Mouse (Mus musculus) kidney, embryonic 14.5 days (tissue): ENCODE measurements around the gene Gm10197. TPM values are rescaled to one million over a fixed set of nuclear protein-coding genes. Genes with fewer than 3 reads are reported as not detected.

Experiments used
- ATAC-seq: fragments of 200-750 bp; cut with Nextera tagmentation; 2 replicates; pipeline ENCODE4 v1.8.0; 2017; ENCODE audit warnings: moderate number of reproducible peaks, mild to moderate bottlenecking, moderate TSS enrichment, moderate library complexity; ENCODE audit not compliant: low FRiP score, low TSS enrichment
- H3K27ac ChIP-seq: fragments of 300-500 bp; sonication (generic); 2 replicates; pipeline ENCODE4 v1.5.1; 2014; ENCODE audit warnings: low read depth, mild to moderate bottlenecking, low read length, moderate library complexity, mixed read lengths
- H3K27me3 ChIP-seq: fragments of 300-500 bp; sonication (generic); 2 replicates; pipeline ENCODE4 v1.6.1; 2014; ENCODE audit warnings: mild to moderate bottlenecking, low read length; ENCODE audit not compliant: control insufficient read depth, insufficient read depth
- H3K36me3 ChIP-seq: fragments of 300-500 bp; sonication (generic); 2 replicates; pipeline ENCODE4 v1.6.1; 2014; ENCODE audit warnings: low read length, mixed read lengths; ENCODE audit not compliant: control insufficient read depth, insufficient read depth
- H3K4me1 ChIP-seq: fragments of 300-500 bp; sonication (generic); 2 replicates; pipeline ENCODE4 v1.6.1; 2014; ENCODE audit warnings: low read length, mixed read lengths; ENCODE audit not compliant: control insufficient read depth, insufficient read depth
- H3K4me2 ChIP-seq: fragments of 300-500 bp; sonication (generic); replicated peaks from 2 replicates; pipeline ENCODE4 v1.6.1; 2014; ENCODE audit warnings: low read depth, mild to moderate bottlenecking, low read length
- H3K4me3 ChIP-seq: fragments of 300-500 bp; sonication (generic); 2 replicates; pipeline ENCODE4 v1.5.1; 2014; ENCODE audit warnings: mild to moderate bottlenecking, low read length
- H3K9ac ChIP-seq: fragments of 300-500 bp; sonication (generic); 2 replicates; pipeline ENCODE4 v1.6.1; 2014; ENCODE audit warnings: low read depth, mild to moderate bottlenecking, low read length, moderate library complexity
- H3K9me3 ChIP-seq: fragments of 300-500 bp; sonication (generic); 2 replicates; pipeline ENCODE4 v1.6.1; 2016; ENCODE audit warnings: low read length; ENCODE audit not compliant: control insufficient read depth
- WGBS: fragments of 180-500 bp; shearing (Covaris S2); extraction: QIAGEN DNeasy Blood & Tissue Kit; methylation state at CpG from one replicate; pipeline ENCODE4 v1.1.7; 2014; 5-methylcytosine and 5-hydroxymethylcytosine counted together
- polyA plus RNA-seq: library from polyadenylated mRNA; unstranded; fragments of >200 nt; fragmentation: Nextera tagmentation; extraction: Ambion mirVana; gene quantifications from 2 replicates; pipeline ENCODE4 v1.2.1, GENCODE M21; 2014

The Gm10197 gene
- polyA plus RNA-seq, 1 experiment from 2014 or later: 3.2 TPM

GRCm38 (mm10) chr19:53355065-53355464, 16.5 kb downstream of the Gm10197 start:
- Histone ChIP-seq H3K27me3 (no peaks in the 10 kb centered on the region), H3K9me3 (no peaks in the 10 kb centered on the region), H3K4me1 (no peaks in the 10 kb centered on the region), H3K4me2 (no peak overlapping the region), H3K36me3 (no peaks in the 10 kb centered on the region; the same call in 1 of the 2 replicates), H3K4me3 (no peak overlapping the region), H3K9ac (no peak overlapping the region), H3K27ac (no peak overlapping the region)
- 89% methylated on average over 16 of the region's 16 CpGs for WGBS
- ATAC-seq: no peak

GRCm38 (mm10) chr19:53354271-53355000, 17.1 kb downstream of the Gm10197 start:
- 85% methylated on average over 7 of the region's 7 CpGs for WGBS
- Histone ChIP-seq H3K36me3 (no peaks in the 10 kb centered on the region; the same call in 1 of the 2 replicates), H3K4me2 (no peak overlapping the region), H3K4me1 (no peaks in the 10 kb centered on the region), H3K27me3 (no peaks in the 10 kb centered on the region), H3K27ac (no peak overlapping the region), H3K9ac (no peak overlapping the region), H3K4me3 (no peak overlapping the region), H3K9me3 (no peaks in the 10 kb centered on the region)
- no peak for ATAC-seq

GRCm38 (mm10) chr19:53353864-53354263, 17.7 kb downstream of the Gm10197 start:
- Histone ChIP-seq H3K4me1 (no peaks in the 10 kb centered on the region), H3K4me3 (no peak overlapping the region), H3K9ac (no peak overlapping the region), H3K36me3 (no peaks in the 10 kb centered on the region; the same call in 1 of the 2 replicates), H3K9me3 (no peaks in the 10 kb centered on the region), H3K4me2 (no peak overlapping the region), H3K27me3 (no peaks in the 10 kb centered on the region), H3K27ac (no peak overlapping the region)
- no peak for ATAC-seq
- 87% methylated on average over 7 of the region's 7 CpGs for WGBS

- ATAC-seq: no peak
- H3K27me3 ChIP-seq: no peaks in the 10 kb centered on the region
- no peaks in the 10 kb centered on the region; the same call in 1 of the 2 replicates for H3K36me3 ChIP-seq
- no peaks in the 10 kb centered on the region for H3K9me3 ChIP-seq
- H3K9ac ChIP-seq: no peak overlapping the region
- H3K4me2 ChIP-seq: no peak overlapping the region
- H3K27ac ChIP-seq: no peak overlapping the region
- no peak overlapping the region for H3K4me3 ChIP-seq
- peaks cover 17% of the 10 kb centered on the region; the same call in 1 of the 2 replicates for H3K4me1 ChIP-seq
- WGBS: 39% methylated on average over 14 of the region's 14 CpGs
These were observed 25.8 kb downstream of the Gm10197 start for GRCm38 (mm10) chr19:53345766-53346165.

- no peaks in the 10 kb centered on the region for H3K9me3 ChIP-seq
- H3K27me3 ChIP-seq: no peaks in the 10 kb centered on the region
- ATAC-seq: no peak
- H3K27ac ChIP-seq: no peak overlapping the region
- no peak overlapping the region for H3K4me2 ChIP-seq
- WGBS: 71% methylated on average over 16 of the region's 16 CpGs
- no peaks in the 10 kb centered on the region for H3K36me3 ChIP-seq
- no peak overlapping the region for H3K9ac ChIP-seq
- no peak overlapping the region for H3K4me3 ChIP-seq
- peaks cover 22% of the 10 kb centered on the region; the same call in 1 of the 2 replicates for H3K4me1 ChIP-seq
These were observed 27.5 kb downstream of the Gm10197 start for GRCm38 (mm10) chr19:53344062-53344461.

GRCm38 (mm10) chr19:53343174-53343881, 28.2 kb downstream of the Gm10197 start:
- Histone ChIP-seq H3K4me2 (no peak overlapping the region), H3K9ac (no peak overlapping the region), H3K4me3 (no peak overlapping the region), H3K27me3 (no peaks in the 10 kb centered on the region), H3K4me1 (peaks cover 22% of the 10 kb centered on the region; the same call in 1 of the 2 replicates), H3K36me3 (no peaks in the 10 kb centered on the region), H3K9me3 (no peaks in the 10 kb centered on the region), H3K27ac (no peak overlapping the region)
- no peak for ATAC-seq
- 70% methylated on average over 13 of the region's 13 CpGs for WGBS

- peak; percentile 37; the same call in 1 of the 2 replicates for ATAC-seq
- 16% methylated on average over 6 of the region's 6 CpGs for WGBS
- no peak overlapping the region for H3K4me2 ChIP-seq
These were observed 31.1 kb downstream of the Gm10197 start for GRCm38 (mm10) chr19:53340423-53340822.

GRCm38 (mm10) chr19:53335241-53335640, 36.3 kb downstream of the Gm10197 start:
- no peaks in the 10 kb centered on the region for H3K27me3 ChIP-seq
- no peak for ATAC-seq
- H3K4me2 ChIP-seq: no peak overlapping the region
- H3K36me3 ChIP-seq: peaks cover 30% of the 10 kb centered on the region; the same call in 1 of the 2 replicates
- 92% methylated on average over 9 of the region's 9 CpGs for WGBS
- peaks cover 3% of the 10 kb centered on the region; the same call in 1 of the 2 replicates for H3K9me3 ChIP-seq
- H3K9ac ChIP-seq: no peak overlapping the region
- no peak overlapping the region for H3K27ac ChIP-seq
- H3K4me3 ChIP-seq: no peak overlapping the region
- 0 out of 2 replicates have a peak, but pooled peaks cover 4% of the 10 kb centered on the region for H3K4me1 ChIP-seq

More at GRCm38 (mm10) chr19:53340423-53340822, 31.1 kb downstream of the Gm10197 start:
- H3K4me1 ChIP-seq: 0 out of 2 replicates have a peak, but pooled peaks cover 11% of the 10 kb centered on the region
- no peak overlapping the region for H3K27ac ChIP-seq
- H3K9me3 ChIP-seq: peaks cover 3% of the 10 kb centered on the region; the same call in 1 of the 2 replicates
- no peak overlapping the region for H3K9ac ChIP-seq
- H3K4me3 ChIP-seq: no peak overlapping the region
- peaks cover 9% of the 10 kb centered on the region; the same call in 1 of the 2 replicates for H3K36me3 ChIP-seq
- no peaks in the 10 kb centered on the region for H3K27me3 ChIP-seq

GRCm38 (mm10) chr19:53333730-53334129, 37.8 kb downstream of the Gm10197 start:
- 74% methylated on average over 6 of the region's 6 CpGs for WGBS
- H3K4me1 ChIP-seq: no peaks in the 10 kb centered on the region
- no peak overlapping the region for H3K27ac ChIP-seq
- H3K4me3 ChIP-seq: no peak overlapping the region
- ATAC-seq: no peak
- H3K27me3 ChIP-seq: no peaks in the 10 kb centered on the region
- peaks cover 3% of the 10 kb centered on the region; the same call in 1 of the 2 replicates for H3K9me3 ChIP-seq
- H3K9ac ChIP-seq: no peak overlapping the region
- no peak overlapping the region for H3K4me2 ChIP-seq
- H3K36me3 ChIP-seq: peaks cover 30% of the 10 kb centered on the region; the same call in 1 of the 2 replicates
